Mouse (Mus musculus): ENCODE measurements around the gene Pdk4. TPM values are rescaled to one million over a fixed set of nuclear protein-coding genes. Genes with fewer than 3 reads are reported as not detected.

Pdk4 gene
- polyA plus RNA-seq, 1 experiment from 2014 or later, result 35.1 TPM

DNA sequence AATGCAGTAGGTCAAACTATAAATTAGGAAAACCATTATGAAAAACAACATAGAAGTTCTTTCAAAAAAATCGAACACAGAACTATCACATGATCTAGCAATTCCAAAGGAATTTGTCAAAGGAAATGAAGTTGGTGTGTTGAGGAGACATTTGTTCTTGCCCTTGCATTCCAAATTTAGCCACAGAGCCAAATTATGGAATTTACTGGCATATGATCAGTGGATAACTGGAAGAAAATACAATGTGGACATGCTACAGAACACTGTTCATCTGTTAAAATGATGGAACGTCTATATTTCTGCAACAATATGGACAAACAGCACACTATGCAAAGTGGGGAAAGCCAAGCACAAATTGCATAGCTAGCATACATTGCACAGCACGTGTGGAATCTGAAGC is 40.3 kb downstream of the Pdk4 start:
- Histone ChIP-seq H3K9me3 (replicated peaks; ENCODE audit: control insufficient read depth, low read length) (no peaks in the 10 kb centered on the region), H3K36me3 (ENCODE audit: control insufficient read depth, insufficient read depth) (no peaks in the 10 kb centered on the region), H3K4me3 (ENCODE audit: low read length) (no peak overlapping the region), H3K4me1 (ENCODE audit: control insufficient read depth, insufficient read depth, low read length) (no peaks in the 10 kb centered on the region), H3K27ac (ENCODE audit: low read length) (no peak overlapping the region), H3K27me3 (ENCODE audit: control insufficient read depth, insufficient read depth, low read length) (no peaks in the 10 kb centered on the region), H3K4me2 (ENCODE audit: low read depth, low read length) (no peak overlapping the region), H3K9ac (ENCODE audit: low read length) (no peak overlapping the region)
- ATAC-seq (replicated peaks; ENCODE audit: extremely low read depth, insufficient read depth, low FRiP score), result no peak
- 70% methylated on average over 3 of the region's 3 CpGs for WGBS

DNA sequence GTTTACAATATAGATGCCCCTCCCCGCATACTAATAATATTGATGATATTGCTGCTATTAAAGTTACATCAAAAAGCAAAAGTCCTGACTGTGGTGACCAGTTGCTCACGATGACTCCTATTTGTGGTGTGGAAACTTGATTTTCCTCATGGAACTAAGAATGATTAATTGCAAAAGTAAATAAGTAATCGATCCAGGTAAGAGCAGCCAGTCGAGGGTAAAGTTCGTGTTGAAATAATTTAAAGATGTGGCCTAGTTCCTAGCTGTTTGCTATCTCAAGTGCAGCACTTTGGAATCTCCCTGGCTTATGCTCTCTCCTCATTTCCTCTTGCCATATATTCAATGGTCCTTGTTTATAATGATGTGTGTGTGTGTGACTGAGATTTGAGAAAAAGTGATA is 46.2 kb downstream of the Pdk4 start:
- Histone ChIP-seq H3K4me3 (ENCODE audit: low read length) (no peak overlapping the region), H3K4me2 (ENCODE audit: low read depth, low read length) (no peak overlapping the region), H3K9ac (ENCODE audit: low read length) (no peak overlapping the region), H3K27me3 (ENCODE audit: control insufficient read depth, insufficient read depth, low read length) (no peaks in the 10 kb centered on the region), H3K27ac (ENCODE audit: low read length) (no peak overlapping the region), H3K4me1 (ENCODE audit: control insufficient read depth, insufficient read depth, low read length) (no peaks in the 10 kb centered on the region), H3K36me3 (ENCODE audit: control insufficient read depth, insufficient read depth) (no peaks in the 10 kb centered on the region), H3K9me3 (replicated peaks; ENCODE audit: control insufficient read depth, low read length) (no peaks in the 10 kb centered on the region)
- 76% methylated on average over 5 of the region's 5 CpGs for WGBS
- ATAC-seq (replicated peaks; ENCODE audit: extremely low read depth, insufficient read depth, low FRiP score), result no peak

DNA sequence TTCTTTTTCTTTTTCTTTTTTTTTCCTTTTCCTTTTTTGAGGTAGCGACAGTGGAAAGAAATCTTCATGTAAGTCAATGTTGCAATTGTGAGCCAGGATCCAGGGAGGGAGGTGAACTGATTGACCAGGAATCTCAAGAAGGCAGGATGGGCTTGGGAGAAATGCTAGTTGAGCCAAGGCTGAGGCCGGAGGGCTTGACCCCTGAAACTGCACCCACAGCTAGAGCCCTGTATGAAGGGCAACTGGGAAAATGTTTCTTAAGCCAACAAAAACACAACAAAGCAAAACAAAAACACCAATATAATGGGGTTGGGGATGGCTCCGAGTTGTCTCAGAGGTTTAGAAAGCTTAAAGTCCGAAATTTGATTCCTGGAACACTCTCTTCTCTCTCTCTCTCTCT is 47.7 kb downstream of the Pdk4 start:
- Histone ChIP-seq H3K36me3 (ENCODE audit: control insufficient read depth, insufficient read depth) (no peaks in the 10 kb centered on the region), H3K9ac (ENCODE audit: low read length) (no peak overlapping the region), H3K9me3 (replicated peaks; ENCODE audit: control insufficient read depth, low read length) (no peaks in the 10 kb centered on the region), H3K4me3 (ENCODE audit: low read length) (no peak overlapping the region), H3K27me3 (ENCODE audit: control insufficient read depth, insufficient read depth, low read length) (no peaks in the 10 kb centered on the region), H3K4me2 (ENCODE audit: low read depth, low read length) (no peak overlapping the region), H3K27ac (ENCODE audit: low read length) (no peak overlapping the region), H3K4me1 (ENCODE audit: control insufficient read depth, insufficient read depth, low read length) (peaks cover 3% of the 10 kb centered on the region)
- ATAC-seq (replicated peaks; ENCODE audit: extremely low read depth, insufficient read depth, low FRiP score), result no peak
- WGBS, result 55% methylated on average over 4 of the region's 4 CpGs

DNA sequence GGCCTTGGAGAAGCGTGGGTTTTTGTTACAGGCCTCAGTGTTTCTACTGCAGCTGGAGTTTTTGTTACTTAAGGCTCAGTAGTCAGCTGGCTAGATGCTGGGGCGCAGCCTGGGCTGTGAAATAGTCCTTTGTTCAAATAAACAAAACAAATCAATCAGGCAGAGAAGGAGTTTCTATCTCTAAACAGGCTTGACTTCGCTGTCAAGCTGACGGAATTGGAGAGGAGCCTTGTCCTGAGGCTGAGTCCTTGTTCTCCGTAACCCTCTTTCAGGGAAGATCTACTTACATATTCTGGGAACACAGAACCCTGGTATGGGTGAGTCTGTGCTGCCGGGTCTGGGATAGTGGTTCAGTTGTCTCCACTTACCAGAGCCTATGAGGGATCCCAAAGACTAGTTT is 48.6 kb downstream of the Pdk4 start:
- H3K36me3 ChIP-seq (ENCODE audit: control insufficient read depth, insufficient read depth), result no peaks in the 10 kb centered on the region
- no peaks in the 10 kb centered on the region for H3K27me3 ChIP-seq (ENCODE audit: control insufficient read depth, insufficient read depth, low read length)
- H3K9ac ChIP-seq (ENCODE audit: low read length), result no peak overlapping the region
- 76% methylated on average over 6 of the region's 6 CpGs for WGBS
- H3K4me2 ChIP-seq (ENCODE audit: low read depth, low read length), result no peak overlapping the region
- no peak for ATAC-seq (replicated peaks; ENCODE audit: extremely low read depth, insufficient read depth, low FRiP score)
- no peaks in the 10 kb centered on the region for H3K9me3 ChIP-seq (replicated peaks; ENCODE audit: control insufficient read depth, low read length)
- no peak overlapping the region for H3K27ac ChIP-seq (ENCODE audit: low read length)
- H3K4me3 ChIP-seq (ENCODE audit: low read length), result no peak overlapping the region
- peaks cover 10% of the 10 kb centered on the region for H3K4me1 ChIP-seq (ENCODE audit: control insufficient read depth, insufficient read depth, low read length)

DNA sequence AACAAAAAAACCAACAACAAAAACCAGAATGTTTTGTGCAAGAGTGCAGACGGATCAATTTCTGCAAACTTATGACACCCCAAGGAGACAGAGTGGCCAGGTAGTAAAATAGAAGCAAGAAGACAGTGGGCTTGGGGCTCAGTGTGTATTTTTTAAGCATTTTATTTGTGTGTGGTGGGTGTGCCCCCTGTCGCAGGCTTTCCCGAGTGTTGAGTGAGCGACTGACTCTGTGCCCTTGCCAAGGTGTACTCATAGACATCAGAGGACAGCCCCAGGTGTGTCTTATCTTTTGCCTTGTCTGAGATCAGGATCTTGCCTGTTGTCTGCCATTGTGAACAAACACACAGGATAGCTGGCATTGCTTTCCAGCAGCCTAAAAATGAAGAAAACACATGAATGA is 49.1 kb downstream of the Pdk4 start:
- Histone ChIP-seq H3K4me3 (ENCODE audit: low read length) (no peak overlapping the region), H3K4me1 (ENCODE audit: control insufficient read depth, insufficient read depth, low read length) (peaks cover 13% of the 10 kb centered on the region), H3K9me3 (replicated peaks; ENCODE audit: control insufficient read depth, low read length) (no peaks in the 10 kb centered on the region), H3K9ac (ENCODE audit: low read length) (no peak overlapping the region), H3K36me3 (ENCODE audit: control insufficient read depth, insufficient read depth) (no peaks in the 10 kb centered on the region), H3K4me2 (ENCODE audit: low read depth, low read length) (no peak overlapping the region), H3K27me3 (ENCODE audit: control insufficient read depth, insufficient read depth, low read length) (no peaks in the 10 kb centered on the region), H3K27ac (ENCODE audit: low read length) (no peak overlapping the region)
- no peak for ATAC-seq (replicated peaks; ENCODE audit: extremely low read depth, insufficient read depth, low FRiP score)
- WGBS, result 81% methylated on average over 4 of the region's 4 CpGs

DNA sequence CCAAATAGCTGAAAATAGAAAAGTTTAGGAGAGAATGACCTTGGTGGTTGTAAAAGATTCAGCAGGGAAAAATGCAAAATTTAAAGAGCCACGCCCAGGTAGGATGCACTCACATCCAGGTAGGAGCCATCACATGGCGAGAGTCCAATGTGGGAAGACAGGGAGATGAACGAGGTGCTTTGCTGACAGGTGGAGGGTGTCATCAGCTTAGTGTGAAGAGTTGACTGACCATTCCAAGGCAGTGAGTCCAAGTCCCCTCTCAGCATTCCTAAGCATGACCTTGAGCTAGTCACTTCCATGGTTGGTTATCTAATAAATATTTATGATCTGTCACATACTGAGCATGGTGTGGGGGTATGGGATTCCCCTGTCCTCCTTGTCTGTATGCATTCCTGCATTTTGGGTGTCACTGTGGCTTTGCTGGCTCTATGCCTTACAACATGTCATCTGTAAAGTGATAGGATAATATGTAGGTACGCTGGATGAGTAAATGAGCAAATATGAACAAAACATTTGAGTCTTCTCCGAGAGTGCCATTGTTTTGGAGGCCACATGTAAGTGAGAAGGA is 51.7 kb downstream of the Pdk4 start:
- WGBS, result 89% methylated on average over 5 of the region's 5 CpGs
- Histone ChIP-seq H3K4me1 (ENCODE audit: control insufficient read depth, insufficient read depth, low read length) (peaks cover 13% of the 10 kb centered on the region), H3K9ac (ENCODE audit: low read length) (no peak overlapping the region), H3K4me2 (ENCODE audit: low read depth, low read length) (no peak overlapping the region), H3K27ac (ENCODE audit: low read length) (no peak overlapping the region), H3K36me3 (ENCODE audit: control insufficient read depth, insufficient read depth) (no peaks in the 10 kb centered on the region), H3K4me3 (ENCODE audit: low read length) (no peak overlapping the region), H3K9me3 (replicated peaks; ENCODE audit: control insufficient read depth, low read length) (no peaks in the 10 kb centered on the region), H3K27me3 (ENCODE audit: control insufficient read depth, insufficient read depth, low read length) (no peaks in the 10 kb centered on the region)
- ATAC-seq (replicated peaks; ENCODE audit: extremely low read depth, insufficient read depth, low FRiP score), result no peak

DNA sequence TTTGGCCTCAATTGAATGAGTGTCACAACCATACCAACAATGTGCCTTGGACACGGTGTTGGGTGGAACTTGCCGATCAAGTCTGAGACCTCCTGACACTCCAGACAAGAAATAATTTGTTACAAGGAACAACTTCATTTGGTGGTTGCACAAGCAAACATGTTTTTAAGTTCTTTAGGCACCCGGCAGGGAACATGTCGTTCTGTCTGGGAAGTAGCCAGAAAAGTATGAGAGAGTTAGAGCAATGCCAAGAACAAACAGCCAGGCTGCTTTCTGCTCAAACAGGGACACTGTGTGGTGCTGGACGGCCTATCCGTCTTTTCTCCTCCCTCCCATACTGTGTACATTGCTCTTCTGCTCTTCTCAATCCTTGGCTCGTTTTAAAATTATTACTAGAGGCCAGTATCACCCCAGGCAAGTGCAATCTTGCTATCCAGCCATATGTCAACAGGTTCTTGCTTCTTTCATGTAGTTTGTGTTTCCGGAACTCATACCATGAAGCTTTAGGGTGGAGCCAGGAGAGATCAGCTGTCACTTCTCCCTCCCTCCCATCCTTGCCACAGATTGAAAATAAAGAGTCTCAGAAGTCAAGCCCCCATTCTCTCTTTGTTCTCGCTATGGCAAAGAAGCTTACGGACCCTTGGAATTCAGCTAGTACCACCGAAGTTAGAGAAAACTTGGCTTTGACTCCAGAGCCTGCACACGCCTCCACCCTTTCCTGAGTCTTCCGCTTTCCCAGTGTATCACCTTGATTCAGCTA is 52.8 kb downstream of the Pdk4 start:
- WGBS, result 19% methylated on average over 13 of the region's 13 CpGs
- H3K27ac ChIP-seq (ENCODE audit: low read length), result peak overlapping the region; percentile 81
- peaks cover 13% of the 10 kb centered on the region for H3K4me1 ChIP-seq (ENCODE audit: control insufficient read depth, insufficient read depth, low read length)
- peak overlapping the region; percentile 60 for H3K4me2 ChIP-seq (ENCODE audit: low read depth, low read length)
- ATAC-seq (replicated peaks; ENCODE audit: extremely low read depth, insufficient read depth, low FRiP score), result peak; percentile 85
- H3K4me3 ChIP-seq (ENCODE audit: low read length), result peak overlapping the region; percentile 20
- H3K9ac ChIP-seq (ENCODE audit: low read length), result peak overlapping the region; percentile 23; the same call in 1 of the 2 replicates
- no peaks in the 10 kb centered on the region for H3K27me3 ChIP-seq (ENCODE audit: control insufficient read depth, insufficient read depth, low read length)
- no peaks in the 10 kb centered on the region for H3K36me3 ChIP-seq (ENCODE audit: control insufficient read depth, insufficient read depth)
- H3K9me3 ChIP-seq (replicated peaks; ENCODE audit: control insufficient read depth, low read length), result no peaks in the 10 kb centered on the region

DNA sequence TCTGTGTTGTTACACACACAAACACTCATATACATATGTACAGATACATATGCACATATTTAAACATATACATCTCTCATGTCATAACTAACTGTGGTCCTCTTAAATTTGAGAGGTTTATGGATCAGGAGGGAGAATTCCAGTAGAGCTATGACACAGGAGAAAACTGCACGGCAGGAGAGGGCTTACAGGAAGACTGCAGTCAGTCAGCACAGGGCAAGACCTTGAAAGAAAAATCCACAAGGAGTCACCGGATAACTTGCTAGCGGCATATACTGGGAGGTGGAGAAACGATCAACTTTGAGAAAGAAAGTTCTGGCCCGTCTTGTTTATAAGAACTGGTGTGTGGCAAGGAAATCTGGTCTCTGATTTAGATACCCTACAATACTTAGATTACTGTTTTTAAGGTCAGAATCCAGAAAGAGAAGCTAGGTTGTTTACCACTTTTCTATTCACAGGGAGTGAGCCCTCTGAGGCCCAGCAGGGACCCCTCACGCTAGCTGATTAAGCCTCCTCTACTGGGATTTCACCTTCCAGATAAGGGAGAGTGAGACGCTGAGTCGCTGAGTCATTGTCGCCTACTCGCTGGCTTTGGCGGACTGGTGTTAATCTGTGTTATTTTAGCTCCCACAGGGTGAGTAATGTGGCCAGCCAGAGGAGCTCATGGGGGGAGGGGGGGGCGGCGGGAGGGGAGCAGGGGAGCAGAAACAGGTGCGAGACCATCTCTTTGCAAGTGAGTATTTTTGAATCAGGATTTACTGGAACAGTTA is 53.6 kb downstream of the Pdk4 start:
- Histone ChIP-seq H3K4me1 (ENCODE audit: control insufficient read depth, insufficient read depth, low read length) (peaks cover 13% of the 10 kb centered on the region), H3K27me3 (ENCODE audit: control insufficient read depth, insufficient read depth, low read length) (no peaks in the 10 kb centered on the region), H3K36me3 (ENCODE audit: control insufficient read depth, insufficient read depth) (no peaks in the 10 kb centered on the region), H3K9ac (ENCODE audit: low read length) (peak overlapping the region; percentile 52; the same call in 1 of the 2 replicates), H3K4me3 (ENCODE audit: low read length) (peak overlapping the region; percentile 20), H3K9me3 (replicated peaks; ENCODE audit: control insufficient read depth, low read length) (no peaks in the 10 kb centered on the region), H3K27ac (ENCODE audit: low read length) (peak overlapping the region; percentile 81), H3K4me2 (ENCODE audit: low read depth, low read length) (peak overlapping the region; percentile 60)
- ATAC-seq (replicated peaks; ENCODE audit: extremely low read depth, insufficient read depth, low FRiP score), result peak; percentile 93
- WGBS, result 3% methylated on average over 13 of the region's 14 CpGs

DNA sequence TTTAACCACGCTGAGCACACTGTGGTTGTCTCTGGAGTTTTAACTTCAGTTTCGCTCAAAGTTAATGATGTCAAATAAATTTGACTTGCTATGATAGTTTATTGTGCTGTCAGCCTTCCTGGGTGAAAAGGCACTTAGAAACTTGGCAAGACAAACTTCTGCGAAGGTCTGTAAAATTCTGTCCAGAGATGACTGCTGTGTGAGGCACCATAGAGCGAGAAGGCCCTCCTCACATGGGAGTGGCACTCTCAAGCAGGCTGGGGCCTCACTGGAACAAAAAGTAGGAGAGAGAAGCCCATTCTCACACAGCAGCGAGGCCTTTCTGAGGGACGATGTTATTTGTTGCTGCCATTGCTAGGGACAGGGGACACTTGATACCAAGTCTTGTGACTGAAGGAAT is 54.9 kb downstream of the Pdk4 start:
- H3K36me3 ChIP-seq (ENCODE audit: control insufficient read depth, insufficient read depth), result no peaks in the 10 kb centered on the region
- H3K27ac ChIP-seq (ENCODE audit: low read length), result no peak overlapping the region
- no peak overlapping the region for H3K4me2 ChIP-seq (ENCODE audit: low read depth, low read length)
- no peak overlapping the region for H3K9ac ChIP-seq (ENCODE audit: low read length)
- WGBS, result 84% methylated on average over 6 of the region's 6 CpGs
- no peak overlapping the region for H3K4me3 ChIP-seq (ENCODE audit: low read length)
- peaks cover 13% of the 10 kb centered on the region for H3K4me1 ChIP-seq (ENCODE audit: control insufficient read depth, insufficient read depth, low read length)
- H3K27me3 ChIP-seq (ENCODE audit: control insufficient read depth, insufficient read depth, low read length), result no peaks in the 10 kb centered on the region
- H3K9me3 ChIP-seq (replicated peaks; ENCODE audit: control insufficient read depth, low read length), result no peaks in the 10 kb centered on the region
- ATAC-seq (replicated peaks; ENCODE audit: extremely low read depth, insufficient read depth, low FRiP score), result no peak

Data from heart, embryonic 16.5 days (tissue).